Mouse (Mus musculus) ES-E14 (cell line): ENCODE measurements at regions not wholly inside any gene's neighbourhood (a gene's known extent, or its start where the extent isn't known, plus 50 kb on each side); places are given as distances from the start of the nearest gene placed in this dataset.
A peak's percentile ranks its signal among the peaks of the same experiment; 100 is the strongest.

Experiments
- DNase-seq: peaks from one replicate; pipeline ENCODE4 v3.0.0-alpha.2; 2013; ENCODE audit warnings: low read depth, low spot score
- H3K27ac ChIP-seq: 2 replicates; pipeline ENCODE4 v1.5.1; 2012; ENCODE audit warnings: low read depth, mild to moderate bottlenecking, low read length, moderate library complexity, mixed read lengths; ENCODE audit not compliant: poor library complexity, insufficient read depth, severe bottlenecking
- H3K36me3 ChIP-seq: 2 replicates; pipeline ENCODE4 v1.6.1; 2012; ENCODE audit warnings: mild to moderate bottlenecking, low read length, moderate library complexity, mixed read lengths; ENCODE audit not compliant: control insufficient read depth, poor library complexity, insufficient read depth, severe bottlenecking
- H3K4me1 ChIP-seq, 2 experiments: fragments of 150-350 bp in 1 of 2; sonication (generic) in 1 of 2; 2 replicates each; pipeline ENCODE4 v1.6.1; 2012; ENCODE audit warnings: low read length in 2 of 2, mild to moderate bottlenecking in 1 of 2, mixed read lengths in 1 of 2; ENCODE audit not compliant: control insufficient read depth in 2 of 2, insufficient read depth in 2 of 2, poor library complexity in 1 of 2
- H3K4me3 ChIP-seq, 2 experiments: fragments of 150-350 bp in 1 of 2; sonication (generic) in 1 of 2; 2 replicates each; pipeline ENCODE4 v1.5.1; 2012; ENCODE audit warnings: low read length in 2 of 2, low read depth in 1 of 2, mild to moderate bottlenecking in 1 of 2, mixed read lengths in 1 of 2; ENCODE audit not compliant: insufficient read depth in 1 of 2, poor library complexity in 1 of 2, severe bottlenecking in 1 of 2
- H3K9ac ChIP-seq: 2 replicates; pipeline ENCODE4 v1.6.1; 2012; ENCODE audit warnings: low read depth, mild to moderate bottlenecking, low read length, mixed read lengths; ENCODE audit not compliant: poor library complexity, insufficient read depth, severe bottlenecking
- H3K9me3 ChIP-seq: fragments of 150-350 bp; sonication (generic); 2 replicates; pipeline ENCODE4 v1.6.1; 2012; ENCODE audit warnings: low read depth, mild to moderate bottlenecking, low read length; ENCODE audit not compliant: control insufficient read depth, insufficient read depth
- CHD2 ChIP-seq: IDR thresholded peaks from 2 replicates; pipeline ENCODE4 v1.6.1; 2014; ENCODE audit warnings: mild to moderate bottlenecking, low read depth, low read length, inconsistent platforms
- HCFC1 ChIP-seq: IDR thresholded peaks from 2 replicates; pipeline ENCODE4 v1.6.1; 2012; ENCODE audit warnings: low read length, inconsistent platforms, borderline replicate concordance; ENCODE audit not compliant: insufficient read depth
- MAFK ChIP-seq: IDR thresholded peaks from 2 replicates; pipeline ENCODE4 v1.6.1; 2014; ENCODE audit warnings: mild to moderate bottlenecking, low read depth, low read length, inconsistent platforms; ENCODE audit not compliant: insufficient read depth
- ZC3H11A ChIP-seq: IDR thresholded peaks from 2 replicates; pipeline ENCODE4 v1.6.1; 2012; ENCODE audit warnings: low read depth, mild to moderate bottlenecking, inconsistent platforms, low read length, borderline replicate concordance
- ZNF384 ChIP-seq: IDR thresholded peaks from 2 replicates; pipeline ENCODE4 v1.6.1; 2012; ENCODE audit warnings: low read depth, low read length, inconsistent platforms
- in situ Hi-C, 2 experiments: fragments of 600-800 bp; cut with MboI; formaldehyde crosslinking; loops; one replicate each; pipeline ENCODE4 v1.15.1; 2025; ENCODE audit warnings: low sequenced_read_pairs in 2 of 2, inconsistent platforms in 1 of 2; ENCODE audit not compliant: unreplicated experiment in 2 of 2

GRCm38 (mm10) chr6:51771424-51771823, 240.9 kb downstream of the Skap2 start:
- Histone ChIP-seq H3K4me1 (peaks cover 0 to 5% of the 10 kb centered on the region in 2 experiments; a peak in 1 of 4 replicates), H3K9me3 (no peaks in the 10 kb centered on the region), H3K36me3 (no peaks in the 10 kb centered on the region), H3K27ac (no peak overlapping the region), H3K4me3 (no peak overlapping the region), H3K9ac (no peak overlapping the region)
- no peak for DNase-seq
- TF ChIP-seq MAFK (no peak), CHD2 (no peak), HCFC1 (no peak), ZC3H11A (no peak)
- in situ Hi-C loops: no loop called here

DNA sequence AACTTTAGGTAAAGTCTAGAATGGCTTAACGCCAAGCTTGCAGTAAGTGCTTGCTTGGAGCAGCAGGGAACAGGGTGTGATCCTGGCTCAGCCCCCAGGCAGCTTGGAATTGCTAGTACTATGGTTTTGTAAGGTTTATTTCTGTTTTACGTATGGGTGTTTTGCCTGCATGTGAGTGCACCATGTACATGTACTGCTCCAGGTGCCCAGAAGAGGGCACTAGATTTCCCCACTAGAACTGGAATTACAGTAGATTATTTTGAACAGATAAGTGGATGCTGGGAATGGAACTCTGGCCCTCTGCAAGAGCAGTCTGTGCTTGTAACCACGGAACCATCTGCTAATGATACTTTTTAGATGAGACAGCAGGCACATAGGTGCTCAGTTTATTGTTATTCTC, 237.6 kb downstream of the Skap2 start:
- H3K4me3 ChIP-seq: no peak overlapping the region
- in situ Hi-C loops: no loop called here
- no peaks in the 10 kb centered on the region for H3K9me3 ChIP-seq
- peak; percentile 39 for DNase-seq
- H3K9ac ChIP-seq: no peak overlapping the region
- no peak overlapping the region for H3K27ac ChIP-seq
- TF ChIP-seq CHD2 (no peak), ZC3H11A (peak; percentile 46; the same call in 1 of the 2 replicates), MAFK (no peak)
- no peaks in the 10 kb centered on the region for H3K36me3 ChIP-seq
- H3K4me1 ChIP-seq: peaks cover 0 to 2% of the 10 kb centered on the region in 2 experiments; a peak in 1 of 4 replicates

DNA sequence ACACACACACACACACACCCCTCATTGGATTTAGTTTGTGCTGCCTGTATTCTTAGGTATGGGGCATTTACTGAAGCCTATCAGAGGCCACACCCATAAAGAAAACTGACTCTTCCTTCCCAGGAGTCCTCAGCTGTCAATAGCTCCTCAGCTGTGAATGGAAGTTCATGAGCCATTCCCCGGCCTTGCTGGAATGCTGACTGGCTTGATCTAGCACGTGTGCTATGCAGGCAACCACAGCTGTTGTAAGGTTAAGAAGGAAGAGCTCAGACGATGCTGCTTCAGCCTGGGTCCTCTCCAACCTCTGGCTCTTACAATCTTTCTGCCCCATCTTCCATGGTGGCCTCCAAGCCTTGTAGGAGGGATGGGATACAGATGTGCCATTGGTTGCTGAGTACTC, 226.7 kb downstream of the Skap2 start:
- in situ Hi-C loops: no loop called here
- TF ChIP-seq MAFK (no peak), CHD2 (no peak), ZC3H11A (no peak), ZNF384 (no peak), HCFC1 (no peak)
- Histone ChIP-seq H3K4me1 (no peaks in the 10 kb centered on the region), H3K4me3 (no peak overlapping the region), H3K27ac (no peak overlapping the region), H3K9me3 (no peaks in the 10 kb centered on the region), H3K9ac (no peak overlapping the region), H3K36me3 (no peaks in the 10 kb centered on the region)
- no peak for DNase-seq

DNA sequence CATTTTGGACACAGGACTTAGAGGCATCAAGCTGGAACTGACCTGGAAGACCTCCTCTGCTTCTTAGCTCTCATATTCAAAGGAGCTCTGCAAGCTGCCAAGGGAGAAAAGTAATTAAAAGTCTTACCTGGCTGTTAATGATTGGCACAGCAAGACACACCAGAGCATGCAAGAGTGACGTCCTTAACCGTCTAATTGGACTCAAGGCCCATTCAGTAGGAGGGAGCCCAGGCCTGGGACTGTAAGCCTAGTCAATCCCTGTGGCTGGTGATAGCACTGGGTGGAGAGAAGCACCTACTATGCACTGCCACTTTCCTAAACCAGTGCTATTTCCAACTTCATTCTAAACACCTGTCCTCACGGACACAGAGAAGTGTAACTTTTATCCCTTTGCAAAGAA, 225.5 kb downstream of the Skap2 start:
- Histone ChIP-seq H3K9me3 (no peaks in the 10 kb centered on the region), H3K36me3 (no peaks in the 10 kb centered on the region), H3K9ac (no peak overlapping the region), H3K4me3 (no peak overlapping the region), H3K27ac (no peak overlapping the region), H3K4me1 (no peaks in the 10 kb centered on the region)
- in situ Hi-C loops: no loop called here
- DNase-seq: no peak
- no peak for TF ChIP-seq ZNF384
- no peak for TF ChIP-seq CHD2
- TF ChIP-seq ZC3H11A: no peak
- no peak for TF ChIP-seq MAFK
- TF ChIP-seq HCFC1: no peak

DNA sequence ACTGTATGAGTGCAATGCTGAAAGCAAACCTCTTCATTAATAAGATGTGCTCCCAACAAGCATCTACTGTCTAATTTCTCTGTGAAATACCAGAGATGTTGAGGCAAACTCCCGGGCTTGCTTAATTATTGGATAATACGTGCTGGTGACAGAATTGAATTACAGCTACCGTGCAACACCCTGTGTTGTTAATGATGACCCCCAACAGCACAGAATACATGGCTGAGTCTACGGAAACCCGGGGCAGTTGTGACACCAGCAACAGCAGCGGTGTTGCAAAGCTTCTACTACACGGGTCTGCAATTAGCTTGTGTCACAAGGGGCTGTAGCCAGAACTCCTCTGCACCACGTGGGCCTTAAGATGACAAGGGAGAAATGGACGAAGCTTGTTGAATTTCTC, 224.2 kb downstream of the Skap2 start:
- H3K36me3 ChIP-seq: no peaks in the 10 kb centered on the region
- no peaks in the 10 kb centered on the region for H3K9me3 ChIP-seq
- in situ Hi-C loops: no loop called here
- no peak for DNase-seq
- no peak overlapping the region for H3K27ac ChIP-seq
- no peak overlapping the region for H3K9ac ChIP-seq
- H3K4me1 ChIP-seq: no peaks in the 10 kb centered on the region
- no peak for TF ChIP-seq HCFC1
- no peak for TF ChIP-seq CHD2
- no peak for TF ChIP-seq ZC3H11A
- no peak for TF ChIP-seq MAFK
- no peak for TF ChIP-seq ZNF384
- no peak overlapping the region for H3K4me3 ChIP-seq
